Mouse (Mus musculus): Measurements from ENCODE around the gene Zcchc14.

DNA sequence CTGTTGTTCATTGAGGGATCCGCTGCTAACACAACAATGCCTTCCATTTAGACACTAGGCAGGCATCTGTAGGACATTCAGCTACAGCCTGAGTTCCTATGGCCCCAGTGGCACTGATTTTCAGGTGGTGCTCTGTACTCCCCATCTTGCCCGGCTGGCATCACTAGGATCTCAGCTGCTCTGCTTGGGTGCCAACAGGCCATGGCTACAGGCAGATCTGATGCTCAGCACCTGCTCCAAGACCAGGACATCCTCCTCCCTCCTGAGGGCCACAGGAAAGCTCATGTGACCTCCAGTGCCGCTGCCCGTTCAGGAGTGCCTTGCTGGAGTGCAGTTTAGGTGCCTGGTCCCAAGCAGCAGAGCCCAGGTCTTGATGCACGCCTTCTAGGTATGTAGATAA is 20.3 kb downstream of the Zcchc14 start:
- TF ChIP-seq CTCF (IDR thresholded peaks at IDR 0.05; ENCODE audit: borderline replicate concordance, insufficient read depth, low read depth, low read length): no peak
- TF ChIP-seq POLR2A (IDR thresholded peaks at IDR 0.05; ENCODE audit: borderline replicate concordance, insufficient read depth, low read length): no peak
